Mouse (Mus musculus) gastrocnemius, postnatal 25 days (tissue): Measurements from ENCODE around the gene Zfp385a. TPM values are rescaled to one million over a fixed set of nuclear protein-coding genes. Genes with fewer than 3 reads are reported as not detected.

Source experiments
- DNase-seq: peaks from one replicate; pipeline ENCODE4 v3.0.0; 2022
- total RNA-seq, 2 experiments: library from RNA; stranded (reverse); gene quantifications; 1 replicate in 1 of 2; 2 replicates in 1 of 2; pipeline ENCODE4 v1.2.3; 2021

Gene Zfp385a
- total RNA-seq, 2 experiments from 2014 or later, result 17.0 to 77.5 TPM

DNA sequence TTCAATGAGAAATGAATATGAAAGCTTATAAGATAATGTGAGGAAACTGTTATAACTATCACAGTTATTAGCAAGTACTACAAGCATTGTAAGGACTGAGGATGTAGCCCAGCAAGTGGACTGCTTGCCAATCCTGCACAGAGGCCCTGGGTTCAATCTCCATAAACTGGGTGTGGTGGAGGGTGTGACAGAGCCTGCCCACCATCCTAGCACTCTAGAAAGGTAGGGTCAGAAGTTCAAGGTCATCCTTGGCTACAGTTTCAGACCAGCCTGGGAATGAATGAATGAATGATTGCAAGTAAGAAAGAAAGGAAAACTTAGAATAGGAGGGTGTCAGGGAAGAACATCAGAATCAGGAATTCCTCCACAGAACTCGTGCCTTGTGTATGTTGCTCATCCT, 23.9 kb upstream of the Zfp385a start:
- no peak for DNase-seq

DNA sequence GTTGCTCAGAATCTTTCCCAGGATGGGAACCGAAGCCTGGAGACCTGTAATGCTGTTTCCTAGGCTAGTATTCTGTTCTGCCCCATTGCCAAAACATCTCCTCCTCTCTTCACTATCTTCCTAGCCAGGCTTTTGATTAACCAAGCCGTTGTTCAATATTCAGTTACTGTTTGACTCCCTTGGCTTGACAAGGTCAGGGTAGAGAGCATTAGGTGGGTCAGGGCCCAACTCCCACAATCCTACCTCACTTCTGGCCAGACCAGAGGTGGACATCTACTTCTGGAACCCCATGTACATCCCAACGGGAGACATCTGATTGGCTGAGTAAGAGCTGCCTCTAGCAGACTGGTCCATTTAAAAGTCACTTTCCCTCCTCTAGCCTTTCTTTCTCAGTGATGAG, 23.1 kb upstream of the Zfp385a start:
- DNase-seq, result no peak

DNA sequence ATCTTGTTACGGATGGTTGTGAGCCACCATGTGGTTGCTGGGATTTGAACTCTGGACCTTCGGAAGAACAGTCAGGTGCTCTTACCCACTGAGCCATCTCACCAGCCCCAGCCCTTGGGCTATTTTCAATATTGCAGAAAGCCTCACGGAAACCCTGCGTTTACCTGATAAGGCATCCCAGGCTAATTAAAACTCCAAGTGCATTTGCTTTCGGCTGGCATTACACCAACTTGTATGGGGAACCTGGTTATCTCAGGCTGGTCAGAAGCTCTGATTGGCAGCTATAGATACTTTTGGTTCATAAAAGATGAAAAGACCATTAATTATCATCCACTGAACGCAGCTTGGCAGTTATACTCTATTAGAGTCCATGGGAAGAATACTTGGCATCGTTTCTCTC, 22.4 kb upstream of the Zfp385a start:
- DNase-seq, result no peak

DNA sequence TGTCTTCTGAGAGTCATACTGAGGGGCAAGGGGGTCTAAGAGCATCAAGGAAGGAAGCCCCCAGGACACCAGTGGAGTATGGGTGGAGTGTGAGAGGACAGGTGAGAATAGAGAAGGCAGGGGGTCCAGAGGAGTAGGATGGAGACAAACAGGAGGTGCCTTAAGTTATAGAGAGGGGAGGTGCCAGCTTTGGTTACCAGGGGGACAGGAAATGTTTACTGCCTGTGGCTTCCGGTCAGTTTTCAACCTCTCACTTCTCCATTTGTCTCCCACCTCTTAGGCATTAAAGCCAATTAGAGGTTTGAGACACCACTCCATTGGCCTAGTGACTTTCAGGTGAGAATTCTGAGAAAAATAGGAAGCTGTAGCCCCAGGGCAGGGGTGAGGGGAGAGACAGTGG, 21.4 kb upstream of the Zfp385a start:
- DNase-seq, result no peak

DNA sequence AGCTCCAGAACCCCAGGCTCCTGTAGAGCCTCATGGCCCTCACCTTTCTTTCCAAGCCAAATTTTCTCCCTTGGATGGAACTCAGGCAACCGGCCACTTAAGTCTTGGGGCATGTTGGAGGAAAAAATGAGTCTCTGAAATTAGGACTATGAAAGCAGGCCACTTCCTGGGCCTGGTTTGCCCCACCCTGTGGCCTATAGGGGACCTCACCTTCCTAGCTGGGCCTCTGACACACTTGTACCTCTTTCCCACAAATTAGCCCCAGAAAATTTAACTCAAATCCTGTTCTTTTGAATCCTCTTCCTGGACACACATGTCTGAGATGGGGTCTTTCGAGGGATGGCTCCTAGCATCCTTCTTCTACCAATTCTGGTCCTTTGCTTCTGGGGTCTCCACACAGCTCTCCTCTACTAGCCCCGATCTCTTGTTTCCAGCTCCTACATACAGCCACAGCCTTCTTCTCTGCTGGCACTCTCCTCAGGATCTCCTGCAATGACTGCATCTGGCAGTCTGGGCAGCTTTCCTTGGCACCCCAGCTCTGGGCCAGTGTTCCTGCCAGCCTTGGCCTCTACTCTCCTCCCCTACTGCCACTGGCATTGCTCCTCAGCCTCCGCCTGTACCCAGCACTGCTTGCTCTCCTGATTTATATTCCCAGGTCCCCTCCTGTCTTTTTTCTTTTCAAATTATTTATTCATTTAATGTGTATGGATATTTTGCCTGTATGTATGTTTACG, 20.1 kb upstream of the Zfp385a start:
- peak; percentile 86 for DNase-seq

DNA sequence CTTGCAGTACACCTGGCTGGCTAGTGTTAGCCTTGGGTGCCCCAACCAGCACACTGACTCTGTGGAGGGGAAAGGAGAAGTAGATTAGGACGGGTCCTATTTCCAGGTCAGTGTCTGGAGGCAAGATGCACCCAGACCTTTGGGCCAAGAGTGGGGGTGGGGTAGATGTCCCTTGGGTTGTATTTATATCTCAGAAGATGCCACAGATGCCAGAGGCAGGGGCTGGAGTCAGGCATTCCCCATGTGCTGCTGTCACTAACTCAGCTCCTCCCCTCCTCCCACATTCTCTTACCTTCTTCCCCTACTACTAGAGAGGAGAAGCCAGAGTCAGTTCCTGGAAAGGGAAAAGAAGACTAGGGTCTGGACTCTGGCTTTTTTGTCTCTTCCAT, 19.2 kb upstream of the Zfp385a start:
- peak; percentile 71 for DNase-seq

DNA sequence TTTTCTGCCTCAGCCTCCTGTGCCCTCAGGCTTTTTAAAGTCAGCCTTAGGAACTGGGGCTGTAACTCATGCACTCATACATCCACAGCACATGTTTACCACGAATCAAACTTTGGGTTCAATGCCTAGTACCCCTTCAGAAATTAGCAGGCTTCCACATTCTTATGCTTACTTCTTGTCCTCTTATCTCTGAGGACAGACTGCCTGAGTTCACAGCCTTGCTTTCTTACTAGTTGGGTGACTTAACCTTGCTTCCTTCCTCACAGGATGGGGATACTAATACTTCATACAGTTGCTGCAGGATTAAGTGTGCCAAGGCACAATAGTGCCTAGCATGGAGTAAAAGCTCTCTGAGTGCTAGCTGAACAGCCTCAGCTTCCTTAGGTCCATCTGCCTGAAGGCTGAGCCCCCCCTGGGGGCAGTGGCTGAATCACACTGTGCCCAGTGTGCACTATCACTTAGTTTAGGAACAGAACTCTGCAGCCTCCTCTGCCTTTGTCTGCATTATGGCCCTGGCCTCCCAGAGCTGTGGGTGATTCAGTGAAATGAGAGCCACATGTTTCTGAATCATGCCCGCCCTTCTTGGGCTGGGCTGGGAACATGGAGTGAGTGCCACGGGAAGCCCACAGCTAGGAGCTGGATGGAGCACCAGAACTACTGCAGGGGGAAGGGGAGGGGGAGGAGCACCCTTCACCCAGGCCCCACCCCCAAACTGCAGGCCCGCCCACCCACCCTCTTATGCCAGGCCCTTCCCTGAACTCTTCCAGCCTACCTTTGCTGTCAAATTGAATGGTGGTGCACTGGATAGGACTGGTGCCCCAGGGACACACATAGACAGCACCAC, 18.6 kb upstream of the Zfp385a start:
- DNase-seq, result peak; percentile 59

DNA sequence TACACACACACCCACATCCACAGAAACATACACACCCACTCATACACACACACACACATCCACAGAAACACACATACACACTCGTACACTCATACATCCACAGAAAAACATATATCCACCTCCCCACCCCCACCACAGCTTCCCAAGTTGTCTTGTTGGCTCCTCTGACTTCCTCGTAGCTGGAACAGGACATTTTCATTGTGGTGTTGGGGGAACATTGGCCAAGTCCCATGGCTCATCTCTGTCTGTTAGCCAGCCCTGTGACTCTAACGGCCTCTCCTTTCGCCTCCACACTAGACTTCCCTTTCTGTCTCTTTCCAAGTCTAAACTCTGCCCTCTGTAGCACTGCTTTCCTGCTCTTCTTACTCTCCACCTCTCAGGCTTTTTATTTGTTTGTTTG, 17.9 kb upstream of the Zfp385a start:
- DNase-seq, result no peak

DNA sequence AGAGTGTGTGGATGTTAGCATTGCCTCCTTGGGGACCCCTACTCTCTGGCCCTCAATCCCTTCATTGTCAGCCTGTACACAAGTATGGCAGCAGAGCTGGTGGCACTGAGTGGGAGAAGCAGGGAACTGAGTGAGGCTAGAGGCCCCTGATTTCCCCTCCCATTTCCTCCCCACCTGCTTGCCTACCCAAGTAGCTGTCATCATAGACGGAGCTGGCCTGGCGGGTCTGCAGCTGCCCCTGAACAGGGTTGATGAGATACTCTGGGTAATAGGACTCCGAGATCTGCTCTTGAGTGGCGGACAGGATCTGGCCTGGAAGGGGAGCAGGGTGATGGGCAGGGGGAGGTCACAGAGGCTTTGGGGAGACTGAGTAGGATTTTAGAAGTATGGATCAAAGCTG, 16.2 kb upstream of the Zfp385a start:
- DNase-seq, result no peak

DNA sequence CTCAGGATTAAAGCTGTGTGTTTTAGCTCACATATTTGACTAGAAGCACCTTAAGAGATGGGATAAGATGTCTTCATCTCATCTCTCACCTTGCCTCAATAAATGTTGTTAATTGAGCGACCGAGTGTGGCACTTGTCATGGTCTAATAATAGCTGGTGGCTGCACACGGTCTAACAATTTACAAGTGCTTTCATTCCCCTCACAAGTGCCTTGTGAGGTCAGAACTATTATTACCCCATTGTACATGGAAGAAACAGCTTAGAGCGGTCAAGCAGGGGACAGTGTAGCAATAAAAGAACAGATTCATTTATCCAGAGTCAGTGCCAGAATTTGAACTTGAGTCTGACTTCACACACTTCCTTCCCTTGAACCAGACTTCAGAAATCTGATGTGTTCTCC, 15.5 kb upstream of the Zfp385a start:
- DNase-seq, result no peak

DNA sequence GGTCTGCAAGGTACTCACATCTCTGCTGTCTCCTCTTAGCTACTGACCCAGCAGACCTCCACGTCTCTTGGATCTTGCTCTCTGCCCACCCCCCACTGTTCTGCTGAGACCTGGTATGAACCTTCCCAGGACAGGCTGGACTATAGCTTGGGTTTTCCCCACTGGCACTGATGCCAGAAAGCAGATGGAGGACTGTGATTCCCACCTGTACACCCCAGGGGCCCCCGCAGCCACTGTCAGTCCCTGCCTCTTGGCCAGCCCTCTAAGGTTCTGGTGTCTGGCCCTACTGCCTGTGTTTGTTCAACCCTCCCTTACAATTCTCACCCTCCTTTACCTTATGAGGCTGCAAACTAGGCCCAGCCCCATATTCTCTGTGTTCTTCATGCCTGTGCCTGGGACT, 14.8 kb upstream of the Zfp385a start:
- no peak for DNase-seq

DNA sequence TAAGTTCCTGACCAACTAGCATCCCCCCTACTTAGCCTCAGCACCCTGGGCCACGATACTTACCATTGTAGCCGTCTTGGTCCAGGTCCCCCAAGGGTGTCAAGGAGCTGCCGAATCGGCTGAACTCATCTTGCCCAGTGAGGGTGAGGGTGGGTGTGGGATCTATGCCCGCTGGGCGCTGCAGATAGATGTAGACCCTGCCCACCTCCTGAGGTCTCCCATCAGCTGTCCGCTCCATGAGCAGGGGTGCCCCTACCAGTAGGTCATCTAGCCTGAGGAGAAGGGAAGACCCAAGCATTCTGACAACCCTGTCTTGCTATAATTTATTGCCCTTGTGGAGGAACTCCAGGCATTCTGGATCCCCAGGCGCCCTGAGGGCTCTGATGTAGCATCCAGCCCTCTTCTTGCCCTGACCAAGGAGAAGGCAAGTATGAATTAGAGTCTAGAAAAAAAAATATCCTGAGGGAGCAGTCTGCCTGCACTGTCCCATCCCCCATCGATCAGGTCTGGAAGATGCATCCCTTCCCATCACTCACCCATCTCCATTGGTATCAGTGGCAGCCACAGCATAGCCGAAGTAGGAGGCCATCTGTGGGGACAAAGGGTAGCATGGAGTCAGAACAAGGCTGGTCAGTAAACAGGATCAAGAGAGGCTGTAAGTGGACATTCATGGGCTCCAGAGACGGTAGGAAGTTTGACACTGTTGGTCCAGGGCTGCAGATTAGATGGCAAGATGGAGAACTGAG, 13.8 kb upstream of the Zfp385a start:
- DNase-seq, result no peak

DNA sequence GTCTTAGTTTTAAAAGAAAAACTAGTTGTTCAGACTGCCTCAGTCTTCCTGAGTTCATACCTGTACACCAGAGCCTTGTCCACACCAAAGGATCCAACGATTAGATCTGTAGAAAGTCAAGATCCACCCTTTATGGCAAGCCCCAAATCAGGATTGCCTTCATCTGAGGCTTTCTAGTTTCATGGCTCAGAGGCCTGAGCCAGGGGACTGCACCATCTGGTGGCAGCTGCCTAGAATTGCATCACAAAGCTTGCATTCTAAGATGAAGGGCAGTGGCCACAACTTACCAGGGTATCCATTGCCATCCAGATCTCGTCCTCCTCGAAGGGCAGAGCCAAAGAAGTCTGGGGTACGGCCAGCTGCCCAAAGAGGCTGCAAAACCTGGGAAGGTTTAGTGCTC, 13.0 kb upstream of the Zfp385a start:
- no peak for DNase-seq

DNA sequence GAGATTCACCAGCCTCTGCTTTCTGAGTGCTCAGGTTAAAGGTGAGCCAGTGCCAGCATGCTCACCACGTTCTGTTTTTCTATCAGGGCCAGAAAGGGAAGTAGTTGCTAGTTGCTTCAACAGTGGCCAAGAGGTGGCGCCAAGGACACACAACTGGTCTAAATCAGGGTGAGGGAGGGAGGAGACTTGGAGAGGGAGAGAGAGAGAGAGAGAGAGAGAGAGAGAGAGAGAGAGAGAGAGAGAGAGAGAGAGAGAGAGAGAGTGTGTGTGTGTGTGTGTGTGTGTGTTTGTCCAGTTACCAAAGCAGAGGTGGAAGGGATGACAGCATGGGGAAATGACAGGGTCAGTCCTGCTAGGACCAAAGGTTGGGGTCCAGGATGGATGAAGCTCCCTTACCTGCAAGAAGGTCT, 7.4 kb upstream of the Zfp385a start:
- peak; percentile 43 for DNase-seq

DNA sequence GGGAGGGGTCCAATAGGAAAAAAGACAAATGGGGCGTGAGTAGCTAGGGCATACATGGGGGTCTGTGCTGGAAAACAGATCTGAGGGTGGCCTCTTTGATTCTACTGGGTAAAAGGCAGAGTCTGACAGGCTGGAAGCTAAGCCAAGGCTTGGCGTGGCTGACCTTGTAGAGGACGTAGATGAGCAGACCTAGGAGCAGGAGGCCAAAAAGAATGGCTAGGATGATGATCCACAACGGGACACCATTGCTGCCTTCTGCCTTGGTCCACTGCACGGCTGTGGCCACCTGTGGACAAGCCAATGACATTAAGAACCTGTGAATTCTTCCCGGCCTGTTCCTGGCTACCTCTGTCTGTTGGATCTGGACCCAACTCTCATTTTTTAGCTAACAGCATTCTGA, 5.9 kb upstream of the Zfp385a start:
- DNase-seq, result no peak

DNA sequence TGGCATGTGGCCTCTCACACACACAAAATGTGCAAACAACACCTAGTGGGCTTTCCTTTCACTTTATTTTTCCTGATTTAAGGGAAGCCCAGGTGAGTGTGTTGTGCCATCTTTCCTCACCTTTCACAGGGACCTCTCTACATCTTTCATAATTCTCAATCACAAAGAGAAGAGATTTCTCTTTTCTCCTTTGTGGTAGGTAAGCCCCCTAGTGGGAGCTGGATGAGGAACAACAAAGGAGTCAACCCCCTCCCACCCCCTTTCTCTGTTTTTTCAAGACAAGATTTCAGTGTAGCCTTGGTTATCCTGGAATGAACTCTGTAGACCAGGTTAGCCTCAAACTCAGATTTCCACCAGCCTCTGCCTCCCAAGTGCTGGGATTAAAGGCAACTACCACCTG, 3.7 kb upstream of the Zfp385a start:
- DNase-seq, result no peak

DNA sequence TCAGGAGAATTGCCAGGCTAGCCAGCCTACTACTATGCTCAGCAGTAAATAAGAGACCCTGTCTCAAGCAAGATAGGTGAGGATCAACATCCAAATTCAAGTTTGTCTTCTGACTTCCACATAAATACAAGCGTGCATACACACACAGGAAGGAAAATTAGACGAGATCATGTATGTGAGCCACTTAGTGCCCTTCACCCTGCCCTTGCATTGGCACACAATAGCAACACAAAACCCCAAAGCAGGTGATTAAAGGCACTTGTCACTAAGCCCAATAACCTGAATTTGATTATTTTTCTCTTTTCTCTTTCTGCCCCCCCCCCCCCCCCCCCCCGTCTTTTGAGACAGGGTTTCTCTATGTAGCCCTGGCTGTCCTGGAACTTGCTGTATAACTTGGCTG, 3.1 kb upstream of the Zfp385a start:
- no peak for DNase-seq

DNA sequence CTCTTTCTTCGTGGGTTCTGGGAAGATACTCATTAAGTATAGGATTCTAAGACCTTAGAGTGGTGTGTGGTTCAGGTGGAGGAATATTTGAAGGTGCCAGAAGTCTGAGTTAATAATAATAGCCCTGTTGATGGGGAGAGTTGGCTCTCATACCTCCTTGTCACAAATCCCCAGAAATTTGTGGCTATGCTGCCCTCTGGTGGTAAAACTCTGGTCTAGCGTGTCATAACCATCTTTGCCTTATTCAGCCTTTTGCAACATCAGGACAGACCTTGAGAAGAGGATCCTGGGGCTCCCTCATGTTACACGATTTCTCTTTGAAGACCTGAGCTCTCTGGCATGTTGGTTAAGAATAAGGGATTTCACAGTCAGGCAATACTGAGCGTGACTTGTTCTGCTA, 2.5 kb upstream of the Zfp385a start:
- DNase-seq, result peak; percentile 48

DNA sequence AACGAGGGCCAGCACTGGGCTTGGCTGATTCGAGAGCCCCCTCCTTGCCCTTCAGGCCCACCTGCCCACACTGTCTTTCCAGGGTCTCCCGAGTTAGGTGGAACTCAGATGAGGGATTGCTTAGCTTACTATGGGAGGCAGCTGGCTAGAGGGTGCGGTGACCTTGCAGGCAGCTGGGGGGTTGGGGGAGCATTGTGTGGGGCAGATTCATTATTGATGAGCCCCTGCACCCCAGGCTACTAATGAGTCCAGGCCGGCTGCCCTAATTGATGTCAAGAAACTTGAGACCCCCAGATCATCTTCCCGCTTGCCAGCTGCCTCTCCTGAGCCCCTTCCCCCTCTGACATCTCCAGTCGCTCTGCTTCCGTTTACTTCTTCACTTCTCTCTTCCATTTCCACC, 1.7 kb upstream of the Zfp385a start:
- no peak for DNase-seq

DNA sequence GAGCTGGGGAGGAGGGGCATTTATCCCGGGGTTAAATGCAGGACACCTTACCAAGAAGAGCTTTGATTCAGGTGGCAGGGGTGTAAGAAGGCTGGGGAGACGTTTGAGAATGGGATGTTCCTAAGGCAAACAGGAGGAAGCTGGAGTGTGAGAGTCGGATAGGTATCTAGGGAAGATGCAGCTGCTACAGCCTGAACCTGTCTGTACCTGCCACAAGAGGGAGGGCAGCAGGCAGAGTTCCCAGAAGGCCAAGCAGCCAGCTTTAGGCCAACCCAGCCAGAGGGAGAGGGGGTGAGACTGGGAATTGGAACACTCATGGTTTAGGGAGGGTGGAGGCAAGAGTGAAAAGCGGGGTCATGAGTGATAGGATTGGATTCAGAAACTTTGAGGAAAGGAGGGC, 893 bp upstream of the Zfp385a start:
- DNase-seq, result no peak

DNA sequence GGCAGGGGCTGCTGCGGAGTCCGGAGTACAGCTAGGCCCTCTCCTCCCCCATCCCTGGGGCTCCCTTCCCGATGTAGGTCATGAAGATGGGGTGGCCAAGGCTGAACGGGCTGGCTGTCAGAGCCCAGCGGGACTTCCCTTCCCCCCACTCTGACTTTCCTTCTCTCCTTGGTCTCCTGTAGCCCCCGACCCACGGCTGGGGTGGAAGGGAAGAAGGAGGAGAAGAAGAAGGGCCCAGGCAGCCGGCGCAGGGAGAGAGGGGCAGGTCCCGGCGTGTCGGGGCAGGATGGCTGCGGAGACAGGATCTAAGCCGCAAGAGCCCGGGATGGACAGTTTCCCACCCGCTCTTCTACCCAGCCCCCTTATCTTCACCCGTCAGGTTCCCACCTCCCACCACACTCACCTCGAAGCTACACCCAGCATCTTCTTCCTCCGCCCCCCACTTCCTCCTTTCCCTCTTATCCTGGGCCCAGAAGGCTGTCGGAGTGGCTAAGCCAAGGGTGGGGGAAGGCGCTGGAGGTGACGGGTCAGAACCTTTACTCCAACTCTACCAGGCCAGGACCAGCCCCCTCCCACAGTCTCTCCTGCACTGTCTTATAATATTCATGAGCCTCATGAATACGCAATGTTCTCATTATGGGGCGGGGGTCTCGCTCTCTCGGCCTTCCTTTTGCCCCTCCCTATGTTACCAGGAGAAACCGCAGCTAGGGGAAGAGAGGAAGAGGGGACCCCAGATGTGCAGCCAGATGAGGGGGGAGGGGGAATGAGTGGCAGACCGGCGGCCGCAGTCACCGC, 530 bp downstream of the Zfp385a start:
- no peak for DNase-seq

DNA sequence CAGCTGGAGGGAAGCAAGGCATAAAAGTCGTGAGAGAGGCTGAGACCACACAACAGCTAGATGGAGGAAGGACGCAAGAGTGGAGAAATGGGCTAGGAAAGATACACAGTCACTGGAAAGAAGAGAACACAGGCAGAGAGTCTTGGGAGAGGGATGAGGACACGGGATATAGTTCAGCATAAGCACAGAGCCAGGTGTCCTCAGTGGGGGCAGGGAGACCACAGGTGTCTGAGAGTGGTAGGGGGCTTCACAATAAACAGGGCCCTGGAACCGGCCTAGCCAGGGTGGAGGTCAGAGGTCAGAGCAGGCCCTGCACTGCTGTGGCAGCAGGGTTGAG, 1.1 kb downstream of the Zfp385a start:
- DNase-seq, result no peak
